ENCODE assay signal across 8 mouse cellular contexts in genomic region chr1:174502031-174502845, GRCm38 (mm10). TPM values are rescaled to one million over a fixed set of nuclear protein-coding genes. Genes with fewer than 3 reads are reported as not detected.
DNase-seq lines count a peak whose midpoint lies in the region; ATAC-seq lines count a peak whose summit lies in the region.

No protein-coding gene starts in this region.

- DNase-seq in urinary bladder, postnatal 14 days (ENCODE audit: low spot score): peak; percentile 3
- DNase-seq in urinary bladder, postnatal 10 days (ENCODE audit: low spot score): no peak
- DNase-seq in embryo, embryonic 11 days: peak; percentile 72
- DNase-seq in layer of hippocampus, postnatal 10 days (ENCODE audit: low spot score in 2 of 2): peak; percentile 76 to 81
- DNase-seq in lung, postnatal 10 days: peak; percentile 2
- peak; percentile 71 for DNase-seq in right cerebral cortex, adult 2 months (ENCODE audit: low spot score in 2 of 2)
- DNase-seq in c-Kit-positive CD71-positive TER-119-positive erythroid progenitor cells, embryonic 14.5 days (ENCODE audit: low spot score): no peak

- peak; percentile 69; the same call in 1 of the 2 replicates for ATAC-seq in heart, embryonic 11.5 days (replicated peaks; ENCODE audit: insufficient number of reproducible peaks, low FRiP score, low TSS enrichment)

- no peak overlapping the region for H3K27ac ChIP-seq in heart, embryonic 11.5 days (ENCODE audit: low read depth, low read length)

- H3K9me3 ChIP-seq in heart, embryonic 11.5 days (replicated peaks; ENCODE audit: control insufficient read depth, low read length): no peaks in the 10 kb centered on the region

- peaks cover 6% of the 10 kb centered on the region for H3K4me1 ChIP-seq in heart, embryonic 11.5 days (ENCODE audit: control insufficient read depth, insufficient read depth, low read length)

- peaks cover 14% of the 10 kb centered on the region for H3K27me3 ChIP-seq in heart, embryonic 11.5 days (ENCODE audit: control insufficient read depth, insufficient read depth, low read length)

- H3K36me3 ChIP-seq in heart, embryonic 11.5 days (ENCODE audit: control insufficient read depth, insufficient read depth, low read length): no peaks in the 10 kb centered on the region

- peak overlapping the region; percentile 69 for H3K9ac ChIP-seq in heart, embryonic 11.5 days (ENCODE audit: low read depth, low read length)

- H3K4me3 ChIP-seq in heart, embryonic 11.5 days (ENCODE audit: low read depth, low read length): peak overlapping the region; percentile 66

- peak overlapping the region; percentile 99 for H3K4me2 ChIP-seq in heart, embryonic 11.5 days

- 1% methylated on average over 40 of the region's 40 CpGs for WGBS in heart, embryonic 11.5 days (ENCODE audit: insufficient replicate concordance)

RNA-seq across cellular contexts. Expression of gene Fmn2, which starts 0.6 kb away (rescaled TPM):
- 0.41 and 1.1 TPM in 2 replicates for polyA plus RNA-seq in heart, embryonic 11.5 days (2014; fragmentation: Nextera tagmentation; extraction: Ambion mirVana)
- total RNA-seq in layer of hippocampus, postnatal 10 days (2021): 10 to 100 TPM; 45.9 to 52.1 TPM

Comparison
In these comparisons a context has a peak if more than half of its experiments do, and no peak if none do; other contexts are left out.
1. DNase-seq: peak in urinary bladder, postnatal 14 days (single experiment), embryo, embryonic 11 days (single experiment), layer of hippocampus, postnatal 10 days (2 of 2), lung, postnatal 10 days (single experiment) and right cerebral cortex, adult 2 months (2 of 2); none in urinary bladder, postnatal 10 days (single experiment) and c-Kit-positive CD71-positive TER-119-positive erythroid progenitor cells, embryonic 14.5 days (single experiment).